Mouse (Mus musculus) cerebellum, adult 11 months (tissue): ENCODE measurements around the gene Ano2.

Source experiments
- DNase-seq: peaks from one replicate; pipeline ENCODE4 v3.0.0; 2022

The Ano2 gene

DNA sequence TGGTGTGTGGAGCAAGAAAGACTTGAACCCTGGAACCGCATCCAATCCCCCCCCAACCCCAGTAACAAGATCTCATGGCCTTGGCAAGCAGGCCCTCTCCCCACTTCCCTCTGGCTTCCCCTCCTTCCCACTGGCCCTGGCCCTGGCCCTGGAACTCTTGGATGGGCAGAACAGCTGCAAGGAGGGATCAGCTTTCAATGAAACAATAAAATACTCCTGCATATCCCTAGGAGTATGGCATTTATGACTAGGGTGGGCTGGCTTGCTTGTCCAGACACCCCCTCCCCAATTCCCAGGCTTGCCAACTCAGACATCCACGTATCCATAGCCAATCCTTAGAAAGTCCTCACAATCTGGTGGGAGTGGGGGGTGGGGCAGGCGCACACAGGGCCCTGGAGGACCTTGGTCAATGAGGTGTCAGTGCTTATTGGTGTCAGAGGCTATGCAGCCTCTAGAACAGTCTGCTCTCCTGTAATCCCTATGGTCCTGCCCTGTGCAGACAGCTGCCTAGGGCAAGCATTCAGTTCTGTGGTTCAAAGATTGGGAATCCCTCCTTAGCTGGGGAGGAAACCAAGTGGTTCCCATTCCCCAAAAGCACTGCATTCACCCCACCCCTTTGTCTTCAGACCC lies 396.2 kb downstream of the Ano2 start:
- no peak for DNase-seq

DNA sequence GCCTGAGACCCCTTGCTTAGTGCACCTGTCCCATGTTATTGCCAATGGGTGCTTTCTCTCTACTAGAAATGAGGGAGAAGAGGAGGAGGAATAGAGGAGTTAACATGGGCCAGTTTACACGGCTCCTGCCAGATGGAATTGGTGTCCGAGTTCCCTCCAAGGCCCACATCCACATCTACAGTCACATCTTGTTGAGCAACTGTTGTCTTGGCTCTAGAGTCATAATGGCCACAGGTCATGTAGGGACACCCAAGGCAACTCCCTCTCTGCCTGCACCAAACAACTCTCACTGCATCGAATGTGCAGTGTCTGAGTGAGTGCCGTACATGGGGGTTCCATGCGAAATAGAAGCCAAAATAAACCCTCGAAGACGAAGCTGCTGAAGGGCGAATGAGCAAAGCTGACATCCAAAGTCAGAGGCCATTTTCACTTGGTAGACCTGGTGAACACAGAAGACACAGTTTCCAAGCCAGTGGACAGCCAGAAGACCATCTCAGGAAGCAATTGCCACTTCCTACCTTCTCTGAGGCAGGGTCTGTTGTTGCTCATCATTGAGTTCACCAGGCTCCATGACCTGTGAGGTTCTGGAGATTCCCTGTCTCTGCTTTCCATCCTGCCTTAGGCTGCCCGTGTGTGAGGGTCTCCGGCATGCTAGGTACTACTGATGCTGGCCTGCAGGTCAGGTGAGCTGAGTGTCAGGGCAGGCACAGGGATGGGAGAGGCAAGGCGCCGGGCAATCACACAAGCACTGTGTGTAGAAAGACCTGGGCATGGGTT lies 398.5 kb downstream of the Ano2 start:
- no peak for DNase-seq
